Mouse (Mus musculus) midbrain, embryonic 12.5 days (tissue): ENCODE data around the gene Mab21l2. TPM values are rescaled to one million over a fixed set of nuclear protein-coding genes. Genes with fewer than 3 reads are reported as not detected.

Experiments used
- ATAC-seq: fragments of 200-750 bp; cut with Nextera tagmentation; 2 replicates; pipeline ENCODE4 v1.8.0; 2017; ENCODE audit warnings: low read depth, moderate TSS enrichment, moderate library complexity; ENCODE audit not compliant: low FRiP score
- H3K27ac ChIP-seq: fragments of 300-500 bp; sonication (generic); replicated peaks from 2 replicates; pipeline ENCODE4 v1.5.1; 2016; ENCODE audit warnings: mild to moderate bottlenecking
- H3K27me3 ChIP-seq: fragments of 300-500 bp; sonication (generic); 2 replicates; pipeline ENCODE4 v1.6.1; 2016; ENCODE audit warnings: mild to moderate bottlenecking
- H3K36me3 ChIP-seq: fragments of 300-500 bp; sonication (generic); 2 replicates; pipeline ENCODE4 v1.6.1; 2016
- H3K4me1 ChIP-seq: fragments of 300-500 bp; sonication (generic); 2 replicates; pipeline ENCODE4 v1.6.1; 2016
- H3K4me2 ChIP-seq: fragments of 300-500 bp; sonication (generic); replicated peaks from 2 replicates; pipeline ENCODE4 v1.6.1; 2016; ENCODE audit warnings: mild to moderate bottlenecking, moderate library complexity
- H3K4me3 ChIP-seq: fragments of 300-500 bp; sonication (generic); 2 replicates; pipeline ENCODE4 v1.5.1; 2016; ENCODE audit warnings: mild to moderate bottlenecking
- H3K9ac ChIP-seq: fragments of 300-500 bp; sonication (generic); replicated peaks from 2 replicates; pipeline ENCODE4 v1.6.1; 2016; ENCODE audit warnings: mild to moderate bottlenecking, moderate library complexity
- H3K9me3 ChIP-seq: fragments of 300-500 bp; sonication (generic); 2 replicates; pipeline ENCODE4 v1.6.1; 2016; ENCODE audit warnings: mild to moderate bottlenecking
- WGBS: fragments of 180-500 bp; shearing (Covaris S2); methylation state at CpG from one replicate; pipeline ENCODE4 v1.1.7; 2016; 5-methylcytosine and 5-hydroxymethylcytosine counted together
- polyA plus RNA-seq: library from polyadenylated mRNA; unstranded; fragments of >200 nt; fragmentation: Nextera tagmentation; extraction: Ambion mirVana; gene quantifications from 2 replicates; pipeline ENCODE4 v1.2.1, GENCODE M21; 2016

Mab21l2 gene
- 120 and 138 TPM in 2 replicates for polyA plus RNA-seq

DNA sequence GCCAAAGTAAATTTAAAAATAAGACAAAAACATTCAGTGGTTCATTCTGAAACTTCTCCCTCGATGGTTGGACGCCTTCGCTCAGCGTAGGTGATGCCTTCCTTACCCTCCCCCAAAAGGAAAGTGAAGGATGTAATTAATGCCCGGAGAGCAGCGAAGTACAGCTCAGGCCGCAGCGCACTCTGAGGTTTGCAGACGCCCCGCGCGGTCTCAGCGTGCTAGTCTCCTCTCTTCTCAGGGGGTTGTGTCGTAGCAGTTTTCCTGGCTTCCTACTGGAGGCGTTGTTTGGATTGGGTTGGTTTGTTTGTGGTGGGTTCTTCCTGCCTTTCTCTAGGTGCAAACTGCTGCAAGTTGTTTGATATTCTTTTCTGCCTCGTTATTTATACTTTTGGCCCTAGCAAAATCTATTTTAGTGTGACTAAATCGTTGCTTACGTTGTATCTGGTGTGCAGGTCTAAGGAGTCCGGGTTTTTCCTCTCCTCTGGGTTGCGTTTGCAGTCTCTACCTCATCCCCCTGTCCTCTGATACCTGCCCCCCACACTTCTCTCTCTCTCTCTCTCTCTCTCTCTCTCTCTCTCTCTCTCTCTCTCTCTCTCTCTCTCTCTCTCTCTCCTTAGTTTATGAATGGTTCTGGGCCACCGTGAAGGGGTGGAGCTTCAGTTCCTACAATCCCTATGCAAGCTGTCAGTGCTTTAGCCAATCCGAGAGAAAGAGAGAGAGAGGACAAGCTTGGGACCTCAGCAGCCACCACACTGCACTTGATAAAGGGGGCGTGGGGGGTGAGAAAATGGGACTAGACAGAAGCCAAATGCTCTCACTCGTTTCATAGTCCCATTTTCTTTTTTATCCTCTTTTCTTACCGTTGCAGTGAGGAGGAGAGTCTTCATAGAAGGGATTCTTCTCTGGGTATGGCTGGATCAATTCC lies at the start of gene Mab21l2:
TSS of gene Mab21l2 (minus strand) at position 539 of the 925 bp plus-strand sequence.
- peak within 1 kb of the TSS; percentile 62 for H3K4me3 ChIP-seq
- ATAC-seq = peak; percentile 92
- no peaks in the 10 kb centered on the region for H3K9me3 ChIP-seq
- WGBS = under 1% methylated on average over 25 of the region's 25 CpGs
- H3K36me3 ChIP-seq = no peaks in the 10 kb centered on the region
- H3K27ac ChIP-seq = peak within 1 kb of the TSS; percentile 97
- 0 out of 2 replicates have a peak, but pooled peaks cover 17% of the 10 kb centered on the region for H3K27me3 ChIP-seq
- H3K9ac ChIP-seq = peak within 1 kb of the TSS; percentile 88
- peak within 1 kb of the TSS; percentile 62 for H3K4me2 ChIP-seq
- peaks cover 21% of the 10 kb centered on the region for H3K4me1 ChIP-seq

GRCm38 (mm10) chr3:86575312-86575711 lies 26.9 kb upstream of the Mab21l2 start:
- Histone ChIP-seq H3K27ac (no peak overlapping the region), H3K4me1 (no peaks in the 10 kb centered on the region), H3K4me2 (no peak overlapping the region), H3K4me3 (no peak overlapping the region), H3K27me3 (peaks cover 21% of the 10 kb centered on the region), H3K36me3 (no peaks in the 10 kb centered on the region), H3K9me3 (no peaks in the 10 kb centered on the region), H3K9ac (no peak overlapping the region)
- ATAC-seq = no peak

- H3K27me3 ChIP-seq = peaks cover 15% of the 10 kb centered on the region
- ATAC-seq = peak; percentile 80
- 0 out of 2 replicates have a peak overlapping the region, but pooled peaks have one; percentile 30 for H3K27ac ChIP-seq
- H3K4me3 ChIP-seq = no peak overlapping the region
- H3K4me2 ChIP-seq = no peak overlapping the region
- 15% methylated on average over 3 of the region's 3 CpGs for WGBS
- no peak overlapping the region for H3K9ac ChIP-seq
- no peaks in the 10 kb centered on the region for H3K4me1 ChIP-seq
- no peaks in the 10 kb centered on the region for H3K36me3 ChIP-seq
- H3K9me3 ChIP-seq = no peaks in the 10 kb centered on the region
Measured at GRCm38 (mm10) chr3:86572519-86573244, 24.3 kb upstream of the Mab21l2 start.

DNA sequence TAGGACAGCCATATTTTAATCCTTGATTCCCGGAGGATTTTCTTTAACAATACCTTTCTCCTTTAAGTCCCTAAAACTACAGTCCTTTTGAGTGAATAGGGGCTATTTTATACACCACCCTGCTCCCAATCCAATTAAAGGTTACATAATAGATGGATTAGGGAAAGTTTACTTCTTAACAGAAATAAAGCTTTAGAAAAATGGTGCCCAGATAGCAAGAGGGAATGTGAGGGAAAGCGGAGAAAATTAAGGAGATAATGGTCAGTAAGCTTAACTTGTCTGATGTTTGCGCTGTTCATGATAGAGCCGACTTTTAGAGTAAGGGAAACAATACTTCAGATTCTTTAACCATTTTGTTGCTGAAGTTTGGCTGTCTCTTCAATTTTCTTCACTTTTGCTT lies 23.1 kb upstream of the Mab21l2 start:
- H3K27me3 ChIP-seq = peaks cover 6% of the 10 kb centered on the region
- no peak overlapping the region for H3K9ac ChIP-seq
- no peak overlapping the region for H3K27ac ChIP-seq
- peak; percentile 71; the same call in 1 of the 2 replicates for ATAC-seq
- no peaks in the 10 kb centered on the region for H3K36me3 ChIP-seq
- H3K4me3 ChIP-seq = no peak overlapping the region
- no peak overlapping the region for H3K4me2 ChIP-seq
- H3K4me1 ChIP-seq = no peaks in the 10 kb centered on the region
- H3K9me3 ChIP-seq = no peaks in the 10 kb centered on the region
- WGBS = 7% methylated on average over 4 of the region's 4 CpGs

- no peak overlapping the region for H3K4me3 ChIP-seq
- H3K9me3 ChIP-seq = no peaks in the 10 kb centered on the region
- no peak for ATAC-seq
- H3K27ac ChIP-seq = no peak overlapping the region
- H3K4me2 ChIP-seq = no peak overlapping the region
- no peaks in the 10 kb centered on the region for H3K36me3 ChIP-seq
- no peaks in the 10 kb centered on the region for H3K4me1 ChIP-seq
- H3K27me3 ChIP-seq = peaks cover 12% of the 10 kb centered on the region
- WGBS = 78% methylated on average over 4 of the region's 4 CpGs
- no peak overlapping the region for H3K9ac ChIP-seq
Measured at GRCm38 (mm10) chr3:86567312-86567711, 18.9 kb upstream of the Mab21l2 start.

DNA sequence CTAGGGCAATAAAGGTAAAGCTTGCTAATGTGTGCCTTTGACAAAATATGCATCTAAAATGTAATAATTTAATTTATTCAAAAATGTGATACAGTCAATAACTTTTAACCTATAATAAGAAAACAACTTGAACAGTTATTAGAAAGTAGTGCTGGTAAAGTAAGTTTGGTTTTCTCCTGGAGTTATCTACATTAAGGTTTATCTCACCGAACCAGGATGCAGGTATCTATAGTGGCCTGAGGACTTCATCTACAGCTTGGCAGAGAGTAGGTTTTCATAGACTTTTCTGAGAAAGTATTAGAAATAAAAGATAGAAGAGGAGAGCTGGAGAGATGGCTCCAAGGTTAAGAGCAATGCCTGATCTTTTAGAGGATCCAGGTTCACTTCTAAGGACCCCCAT lies 13.0 kb upstream of the Mab21l2 start:
- no peaks in the 10 kb centered on the region for H3K9me3 ChIP-seq
- peaks cover 19% of the 10 kb centered on the region for H3K27me3 ChIP-seq
- H3K36me3 ChIP-seq = no peaks in the 10 kb centered on the region
- H3K9ac ChIP-seq = no peak overlapping the region
- H3K4me2 ChIP-seq = no peak overlapping the region
- H3K4me1 ChIP-seq = no peaks in the 10 kb centered on the region; the same call in 1 of the 2 replicates
- no peak overlapping the region for H3K4me3 ChIP-seq
- no peak overlapping the region for H3K27ac ChIP-seq
- no peak for ATAC-seq
- 93% methylated on average over 1 of the region's 1 CpGs for WGBS

DNA sequence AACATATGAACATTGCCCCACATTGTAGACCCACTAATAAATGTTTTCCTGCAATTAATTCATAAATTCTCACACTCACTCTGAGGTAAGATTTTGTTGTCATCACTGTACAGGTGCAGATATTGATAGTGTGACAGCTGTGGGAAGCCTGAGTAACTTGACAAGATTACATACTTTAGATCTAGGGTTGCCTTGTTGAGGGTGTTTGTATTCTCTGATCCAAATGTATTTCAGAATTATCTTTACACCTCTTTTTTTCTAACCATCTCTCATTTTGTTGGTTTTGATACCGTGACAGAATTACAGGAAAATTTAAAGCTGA lies 12.6 kb upstream of the Mab21l2 start:
- Histone ChIP-seq H3K36me3 (no peaks in the 10 kb centered on the region), H3K27ac (no peak overlapping the region), H3K9ac (no peak overlapping the region), H3K27me3 (peaks cover 17% of the 10 kb centered on the region), H3K4me2 (no peak overlapping the region), H3K4me3 (no peak overlapping the region), H3K4me1 (no peaks in the 10 kb centered on the region; the same call in 1 of the 2 replicates), H3K9me3 (no peaks in the 10 kb centered on the region)
- ATAC-seq = no peak
- WGBS = 89% methylated on average over 1 of the region's 1 CpGs

- Histone ChIP-seq H3K9me3 (no peaks in the 10 kb centered on the region), H3K27me3 (peaks cover 17% of the 10 kb centered on the region; the same call in 1 of the 2 replicates), H3K4me3 (no peak overlapping the region), H3K4me2 (no peak overlapping the region; the same call in 1 of the 2 replicates), H3K36me3 (no peaks in the 10 kb centered on the region), H3K27ac (peak overlapping the region; percentile 49), H3K4me1 (no peaks in the 10 kb centered on the region; the same call in 1 of the 2 replicates), H3K9ac (no peak overlapping the region)
- ATAC-seq = peak; percentile 50; the same call in 1 of the 2 replicates
- WGBS = 82% methylated on average over 4 of the region's 4 CpGs
Measured at GRCm38 (mm10) chr3:86560281-86561022, 12.0 kb upstream of the Mab21l2 start.

DNA sequence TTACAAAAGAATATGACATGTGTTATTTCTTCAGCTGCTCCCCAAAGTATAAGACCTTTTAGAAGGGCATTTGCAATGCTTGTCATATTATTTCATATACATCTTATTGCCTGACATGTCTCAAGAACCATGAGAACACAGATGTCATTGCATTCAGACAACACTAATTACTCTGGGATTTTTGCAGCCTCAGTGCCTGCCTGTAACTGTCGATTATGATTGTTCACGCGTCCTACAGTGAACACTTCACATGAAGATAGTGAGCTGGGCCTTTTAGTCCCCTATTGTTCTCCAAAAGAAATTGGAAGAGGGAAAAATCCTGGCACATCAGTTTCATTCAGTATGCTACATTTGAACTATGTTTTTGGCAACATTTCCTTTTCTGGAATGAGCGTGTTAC lies 11.2 kb upstream of the Mab21l2 start:
- peak overlapping the region; percentile 49 for H3K27ac ChIP-seq
- peak; percentile 68; the same call in 1 of the 2 replicates for ATAC-seq
- peaks cover 18% of the 10 kb centered on the region; the same call in 1 of the 2 replicates for H3K27me3 ChIP-seq
- WGBS = 53% methylated on average over 4 of the region's 4 CpGs
- H3K36me3 ChIP-seq = no peaks in the 10 kb centered on the region
- no peak overlapping the region for H3K9ac ChIP-seq
- no peaks in the 10 kb centered on the region; the same call in 1 of the 2 replicates for H3K4me1 ChIP-seq
- no peak overlapping the region for H3K4me2 ChIP-seq
- H3K4me3 ChIP-seq = no peak overlapping the region
- H3K9me3 ChIP-seq = no peaks in the 10 kb centered on the region

- Histone ChIP-seq H3K4me3 (no peak overlapping the region), H3K9ac (no peak overlapping the region), H3K36me3 (no peaks in the 10 kb centered on the region), H3K4me2 (0 out of 2 replicates have a peak overlapping the region, but pooled peaks have one; percentile 7), H3K9me3 (no peaks in the 10 kb centered on the region), H3K27ac (peak overlapping the region; percentile 63), H3K27me3 (peaks cover 18% of the 10 kb centered on the region; the same call in 1 of the 2 replicates), H3K4me1 (no peaks in the 10 kb centered on the region; the same call in 1 of the 2 replicates)
- 34% methylated on average over 1 of the region's 1 CpGs for WGBS
- peak; percentile 47; the same call in 1 of the 2 replicates for ATAC-seq
Measured at GRCm38 (mm10) chr3:86558976-86559375, 10.5 kb upstream of the Mab21l2 start.

DNA sequence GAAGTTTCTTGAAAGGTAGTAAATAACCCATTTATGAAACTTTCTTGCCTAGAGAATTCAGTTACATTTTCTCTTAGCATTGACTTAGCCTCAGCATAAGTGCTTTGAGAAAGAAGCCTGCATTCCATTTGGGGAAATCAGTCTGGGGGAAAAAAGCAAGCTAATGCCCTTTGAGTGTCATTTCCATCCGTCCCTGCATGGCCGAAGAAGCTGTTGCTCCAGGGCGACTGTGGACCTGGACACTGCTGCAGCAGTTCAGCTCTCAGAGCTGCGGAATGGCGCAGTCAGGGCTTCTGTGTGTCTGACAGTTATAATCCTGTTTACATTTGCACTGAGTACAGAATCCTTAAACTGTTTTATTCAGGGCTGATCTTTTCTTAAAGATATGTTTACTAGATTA lies 3.7 kb upstream of the Mab21l2 start:
- H3K9ac ChIP-seq = peak overlapping the region; percentile 24; the same call in 1 of the 2 replicates

More for the DNA sequence above, 3.7 kb upstream of the Mab21l2 start:
- H3K4me3 ChIP-seq = peak overlapping the region; percentile 24
- H3K36me3 ChIP-seq = no peaks in the 10 kb centered on the region
- no peak for ATAC-seq
- 11% methylated on average over 5 of the region's 5 CpGs for WGBS
- peaks cover 23% of the 10 kb centered on the region; the same call in 1 of the 2 replicates for H3K27me3 ChIP-seq
- H3K9me3 ChIP-seq = no peaks in the 10 kb centered on the region
- peak overlapping the region; percentile 62 for H3K4me2 ChIP-seq
- peak overlapping the region; percentile 71; the same call in 1 of the 2 replicates for H3K27ac ChIP-seq
- peaks cover 14% of the 10 kb centered on the region for H3K4me1 ChIP-seq
